Comparison of ENCODE assay signal across 16 mouse cellular contexts in genomic region chr15:51689498-51689897, GRCm38 (mm10).
"Had no signal": no experiment of that assay in that cellular context is flagged by ENCODE, and none has a peak within 500 bp of the region (broad histone marks: within the 10 kb centered on the region; RNA-seq: fewer than 3 reads in every experiment).

No protein-coding gene starts in this region.

- DNase-seq: kidney, adult 11 months; kidney, postnatal 25 days; layer of hippocampus, adult 9-11 months; liver, embryonic 13.5 days; lung, embryonic 14.5 days; lung, postnatal 36 days; thymus, adult 18-20 months; thymus, postnatal 36 days had no signal

- H3K36me3 ChIP-seq: intestine, embryonic 15.5 days; liver, embryonic 13.5 days; midbrain, embryonic 12.5 days; midbrain, embryonic 15.5 days; neural tube, embryonic 13.5 days had no signal

- ATAC-seq: intestine, embryonic 15.5 days; lung, postnatal 0 days; midbrain, embryonic 15.5 days had no signal

- H3K9ac ChIP-seq: intestine, embryonic 15.5 days; liver, embryonic 13.5 days; lung, embryonic 14.5 days; midbrain, embryonic 12.5 days; midbrain, embryonic 15.5 days; neural tube, embryonic 13.5 days had no signal

- H3K9me3 ChIP-seq: intestine, embryonic 15.5 days; liver, embryonic 13.5 days; midbrain, embryonic 12.5 days; midbrain, embryonic 15.5 days; neural tube, embryonic 13.5 days had no signal

- H3K4me3 ChIP-seq: intestine, embryonic 15.5 days; layer of hippocampus, adult 2 months; liver, embryonic 13.5 days; midbrain, embryonic 12.5 days; midbrain, embryonic 15.5 days; myocyte; neural tube, embryonic 13.5 days had no signal

- H3K4me2 ChIP-seq: intestine, embryonic 15.5 days; liver, embryonic 13.5 days; lung, embryonic 14.5 days; midbrain, embryonic 12.5 days; midbrain, embryonic 15.5 days; neural tube, embryonic 13.5 days had no signal

- H3K4me1 ChIP-seq: intestine, embryonic 15.5 days; liver, embryonic 13.5 days; midbrain, embryonic 12.5 days; midbrain, embryonic 15.5 days; neural tube, embryonic 13.5 days had no signal

- H3K27ac ChIP-seq: intestine, embryonic 15.5 days; kidney, postnatal 0 days; layer of hippocampus, adult 2 months; liver, embryonic 13.5 days; midbrain, embryonic 12.5 days; midbrain, embryonic 15.5 days; neural tube, embryonic 13.5 days had no signal

- H3K27me3 ChIP-seq: intestine, embryonic 15.5 days; liver, embryonic 13.5 days; midbrain, embryonic 12.5 days; midbrain, embryonic 15.5 days; neural tube, embryonic 13.5 days had no signal
